Comparison of ENCODE assay signal across 19 mouse cellular contexts in genomic region chr10:106732265-106732664, GRCm38 (mm10).
A peak's percentile ranks its signal among the peaks of the same experiment; 100 is the strongest.
DNase-seq lines count a peak whose midpoint lies in the region; ATAC-seq and TF ChIP-seq lines count a peak whose summit lies in the region.
"Had no signal": no experiment of that assay in that cellular context is flagged by ENCODE, and none has a peak within 500 bp of the region (broad histone marks: within the 10 kb centered on the region; RNA-seq: fewer than 3 reads in every experiment).

No protein-coding gene starts in this region.

- intact Hi-C loops in gastrocnemius, adult 2 months (cut with DNase I), result no loop called here

- peak overlapping the region; percentile 56 for H3K27ac ChIP-seq in forebrain, embryonic 15.5 days (replicated peaks)
- H3K27ac ChIP-seq in forebrain, embryonic 10.5 days, result no peak overlapping the region
- peak overlapping the region; percentile 73 for H3K27ac ChIP-seq in layer of hippocampus, adult 2 months
- H3K27ac ChIP-seq in intestine, embryonic 15.5 days, result no peak overlapping the region
- no peak overlapping the region for H3K27ac ChIP-seq in gastrocnemius, adult 2 months
- H3K27ac ChIP-seq: limb, embryonic 13.5 days; liver, embryonic 14.5 days; lung, embryonic 15.5 days; macrophage; midbrain, embryonic 10.5 days; stomach, postnatal 0 days had no signal

- WGBS in forebrain, embryonic 15.5 days, result 61% methylated on average over 2 of the region's 2 CpGs
- WGBS in forebrain, embryonic 10.5 days, result 80% methylated on average over 2 of the region's 2 CpGs
- 72% methylated on average over 2 of the region's 2 CpGs for WGBS in intestine, embryonic 15.5 days

- H3K4me1 ChIP-seq in forebrain, embryonic 15.5 days, result no peaks in the 10 kb centered on the region
- peaks cover 7% of the 10 kb centered on the region for H3K4me1 ChIP-seq in forebrain, embryonic 10.5 days
- no peaks in the 10 kb centered on the region for H3K4me1 ChIP-seq in intestine, embryonic 15.5 days (replicated peaks)
- H3K4me1 ChIP-seq: limb, embryonic 13.5 days; lung, embryonic 15.5 days; midbrain, embryonic 10.5 days had no signal

- H3K9me3 ChIP-seq in forebrain, embryonic 15.5 days, result no peaks in the 10 kb centered on the region
- H3K9me3 ChIP-seq in forebrain, embryonic 10.5 days, result no peaks in the 10 kb centered on the region
- H3K9me3 ChIP-seq in intestine, embryonic 15.5 days, result no peaks in the 10 kb centered on the region
- H3K9me3 ChIP-seq: limb, embryonic 13.5 days; lung, embryonic 15.5 days; midbrain, embryonic 10.5 days had no signal

- H3K9ac ChIP-seq in forebrain, embryonic 15.5 days (replicated peaks), result no peak overlapping the region
- no peak overlapping the region for H3K9ac ChIP-seq in intestine, embryonic 15.5 days
- H3K9ac ChIP-seq: limb, embryonic 13.5 days; liver, embryonic 14.5 days; lung, embryonic 15.5 days had no signal

- no peak overlapping the region for H3K4me2 ChIP-seq in forebrain, embryonic 15.5 days (replicated peaks)
- no peak overlapping the region for H3K4me2 ChIP-seq in intestine, embryonic 15.5 days (replicated peaks)
- H3K4me2 ChIP-seq: limb, embryonic 13.5 days; lung, embryonic 15.5 days had no signal

- TF ChIP-seq CTCF in layer of hippocampus, adult 2 months (conservative IDR thresholded peaks at IDR 0.05), result no peak
- no peak for TF ChIP-seq CTCF in gastrocnemius, adult 2 months (IDR thresholded peaks at IDR 0.05)

- no peak overlapping the region for H3K4me3 ChIP-seq in forebrain, embryonic 15.5 days
- no peak overlapping the region for H3K4me3 ChIP-seq in forebrain, embryonic 10.5 days
- no peak overlapping the region for H3K4me3 ChIP-seq in layer of hippocampus, adult 2 months
- H3K4me3 ChIP-seq in intestine, embryonic 15.5 days (replicated peaks), result no peak overlapping the region
- no peak overlapping the region for H3K4me3 ChIP-seq in gastrocnemius, adult 2 months
- H3K4me3 ChIP-seq: limb, embryonic 13.5 days; lung, embryonic 15.5 days; midbrain, embryonic 10.5 days had no signal

- no peak for DNase-seq in forebrain, embryonic 10.5 days (ENCODE audit: extremely low spot score, low spot score)
- peak in 1 of 2 experiments; percentile 9 for DNase-seq in layer of hippocampus, adult 2 months (ENCODE audit: low spot score in 2 of 2)
- DNase-seq in layer of hippocampus, postnatal 25 days (ENCODE audit: extremely low spot score in 1 of 2, low spot score in 1 of 2), result no peak
- peak; percentile 85 for DNase-seq in cerebellum, adult 11-12 months
- DNase-seq in cerebellum, postnatal 14 days, result peak; percentile 79 to 88
- DNase-seq in gastrocnemius, adult 2 months, result no peak
- DNase-seq: adrenal gland, postnatal 10 days; gastrocnemius, postnatal 25 days; right cerebral cortex, postnatal 4 days had no signal

- ATAC-seq in forebrain, embryonic 15.5 days (replicated peaks), result peak; percentile 75; the same call in 1 of the 2 replicates
- no peak for ATAC-seq in intestine, embryonic 15.5 days
- ATAC-seq: activated CD4-positive, CD25-positive, alpha-beta regulatory T cell, adult 4 months had no signal

- H3K27me3 ChIP-seq in forebrain, embryonic 15.5 days, result no peaks in the 10 kb centered on the region
- no peaks in the 10 kb centered on the region for H3K27me3 ChIP-seq in forebrain, embryonic 10.5 days (ENCODE audit: poor library complexity, severe bottlenecking)
- no peaks in the 10 kb centered on the region for H3K27me3 ChIP-seq in intestine, embryonic 15.5 days (replicated peaks)
- H3K27me3 ChIP-seq: limb, embryonic 13.5 days; lung, embryonic 15.5 days had no signal

- H3K36me3 ChIP-seq in forebrain, embryonic 15.5 days, result no peaks in the 10 kb centered on the region
- H3K36me3 ChIP-seq in forebrain, embryonic 10.5 days (replicated peaks), result no peaks in the 10 kb centered on the region
- H3K36me3 ChIP-seq in intestine, embryonic 15.5 days, result no peaks in the 10 kb centered on the region
- H3K36me3 ChIP-seq: G1E; limb, embryonic 13.5 days; lung, embryonic 15.5 days; midbrain, embryonic 10.5 days had no signal

Comparison
In these comparisons a context has a peak if more than half of its experiments do, and no peak if none do; other contexts are left out.
1. H3K27ac ChIP-seq: peak in forebrain, embryonic 15.5 days (single experiment) and layer of hippocampus, adult 2 months (single experiment); none in forebrain, embryonic 10.5 days (single experiment), intestine, embryonic 15.5 days (single experiment) and gastrocnemius, adult 2 months (single experiment).
2. DNase-seq: peak in cerebellum, adult 11-12 months (single experiment) and cerebellum, postnatal 14 days (2 of 2); none in forebrain, embryonic 10.5 days (single experiment), layer of hippocampus, postnatal 25 days (0 of 2) and gastrocnemius, adult 2 months (single experiment).